Mouse (Mus musculus) heart, postnatal 10 days (tissue): ENCODE measurements around the gene Fam160a2. TPM values are rescaled to one million over a fixed set of nuclear protein-coding genes. Genes with fewer than 3 reads are reported as not detected.

Experiments used
- total RNA-seq, 2 experiments: library from RNA; stranded (reverse); gene quantifications; 2 replicates each; pipeline ENCODE4 v1.2.3; 2021

Fam160a2 gene
- total RNA-seq, 2 experiments from 2014 or later = 25.8 to 26.1 TPM

Other genes with a start within 250 kb of the Fam160a2 start
- not detected for gene Olfr684, start 236.4 kb downstream of the Fam160a2 start, total RNA-seq
- gene Olfr685, start 214.0 kb downstream of the Fam160a2 start, total RNA-seq = not detected
- not detected for gene Olfr686, start 192.6 kb downstream of the Fam160a2 start, total RNA-seq
- not detected for gene Olfr688, start 112.0 kb downstream of the Fam160a2 start, total RNA-seq
- gene Olfr689, start 88.9 kb downstream of the Fam160a2 start, total RNA-seq = not detected
- not detected for gene Olfr690, start 66.0 kb downstream of the Fam160a2 start, total RNA-seq
- under 1 TPM in 1 of 2 experiments, not detected in 1; 0.17 TPM for gene Olfr691, start 57.8 kb downstream of the Fam160a2 start, total RNA-seq
- gene Olfr692, start 31.8 kb downstream of the Fam160a2 start, total RNA-seq = not detected
- gene Gm5901, start 25.0 kb downstream of the Fam160a2 start, total RNA-seq = not detected
- gene Cnga4, start 4.5 kb upstream of the Fam160a2 start, total RNA-seq = not detected
- not detected for gene Cckbr, start 25.7 kb upstream of the Fam160a2 start, total RNA-seq
- 10 to 100 TPM; 45.4 to 46.2 TPM for gene Cavin3, start 82.2 kb upstream of the Fam160a2 start, total RNA-seq
- gene Smpd1, start 154.3 kb upstream of the Fam160a2 start, total RNA-seq = 100 to 1,000 TPM; 120 to 137 TPM
- gene Apbb1, start 181.6 kb upstream of the Fam160a2 start, total RNA-seq = 10 to 100 TPM; 67.0 to 76.3 TPM
- under 1 TPM; 0.17 to 0.34 TPM for gene Hpx, start 200.1 kb upstream of the Fam160a2 start, total RNA-seq
- gene Trim3, start 233.5 kb upstream of the Fam160a2 start, total RNA-seq = 10 to 100 TPM; 34.4 to 36.9 TPM
- 100 to 1,000 TPM in 1 of 2 experiments, 10 to 100 TPM in 1; 97.3 to 100 TPM for gene Timm10b, start 240.0 kb upstream of the Fam160a2 start, total RNA-seq
- 10 to 100 TPM; 24.1 to 24.5 TPM for gene Arfip2, start 240.4 kb upstream of the Fam160a2 start, total RNA-seq
- 1 to 10 TPM; 1.1 to 3.0 TPM for gene Gm45799, start 240.5 kb upstream of the Fam160a2 start, total RNA-seq